Mouse (Mus musculus): ENCODE results near the gene Baiap2. TPM values are rescaled to one million over a fixed set of nuclear protein-coding genes. Genes with fewer than 3 reads are reported as not detected.

The Baiap2 gene
- polyA plus RNA-seq, 1 experiment from 2014 or later: 11.9 TPM

GRCm38 (mm10) chr11:119960671-119961070 is 18.1 kb downstream of the Baiap2 start:
- no peak overlapping the region for H3K27ac ChIP-seq (replicated peaks; ENCODE audit: low read depth, low read length)
- no peaks in the 10 kb centered on the region for H3K27me3 ChIP-seq (ENCODE audit: control insufficient read depth, insufficient read depth, low read length)
- no peak overlapping the region for H3K4me2 ChIP-seq (ENCODE audit: low read depth, low read length)
- ATAC-seq (replicated peaks; ENCODE audit: insufficient number of reproducible peaks, low FRiP score, low TSS enrichment, low read depth): no peak
- 85% methylated on average over 6 of the region's 6 CpGs for WGBS
- no peak overlapping the region for H3K9ac ChIP-seq (replicated peaks; ENCODE audit: low read length)
- H3K4me3 ChIP-seq (ENCODE audit: low read depth, low read length): no peak overlapping the region
- no peaks in the 10 kb centered on the region for H3K36me3 ChIP-seq (replicated peaks; ENCODE audit: control insufficient read depth, insufficient read depth, low read depth, low read length)
- H3K4me1 ChIP-seq (ENCODE audit: control insufficient read depth, insufficient read depth, low read length): no peaks in the 10 kb centered on the region
- DNase-seq (ENCODE audit: low spot score): no peak
- no peaks in the 10 kb centered on the region for H3K9me3 ChIP-seq (replicated peaks; ENCODE audit: control insufficient read depth, low read length)

- Histone ChIP-seq H3K4me1 (ENCODE audit: control insufficient read depth, insufficient read depth, low read length) (no peaks in the 10 kb centered on the region), H3K27me3 (ENCODE audit: control insufficient read depth, insufficient read depth, low read length) (no peaks in the 10 kb centered on the region), H3K4me3 (ENCODE audit: low read depth, low read length) (no peak overlapping the region), H3K27ac (replicated peaks; ENCODE audit: low read depth, low read length) (no peak overlapping the region), H3K9me3 (replicated peaks; ENCODE audit: control insufficient read depth, low read length) (no peaks in the 10 kb centered on the region), H3K36me3 (replicated peaks; ENCODE audit: control insufficient read depth, insufficient read depth, low read depth, low read length) (no peaks in the 10 kb centered on the region), H3K4me2 (ENCODE audit: low read depth, low read length) (no peak overlapping the region), H3K9ac (replicated peaks; ENCODE audit: low read length) (no peak overlapping the region)
- WGBS: 81% methylated on average over 3 of the region's 3 CpGs
- ATAC-seq (replicated peaks; ENCODE audit: insufficient number of reproducible peaks, low FRiP score, low TSS enrichment, low read depth) (no peak), DNase-seq (ENCODE audit: low spot score) (no peak)
These were observed 18.9 kb downstream of the Baiap2 start for GRCm38 (mm10) chr11:119961511-119961910.

- ATAC-seq (replicated peaks; ENCODE audit: insufficient number of reproducible peaks, low FRiP score, low TSS enrichment, low read depth) (no peak), DNase-seq (ENCODE audit: low spot score) (no peak)
- H3K36me3 ChIP-seq (replicated peaks; ENCODE audit: control insufficient read depth, insufficient read depth, low read depth, low read length): no peaks in the 10 kb centered on the region
- no peak overlapping the region for H3K4me2 ChIP-seq (ENCODE audit: low read depth, low read length)
- H3K9ac ChIP-seq (replicated peaks; ENCODE audit: low read length): no peak overlapping the region
- no peak overlapping the region for H3K27ac ChIP-seq (replicated peaks; ENCODE audit: low read depth, low read length)
- H3K4me1 ChIP-seq (ENCODE audit: control insufficient read depth, insufficient read depth, low read length): no peaks in the 10 kb centered on the region
- H3K4me3 ChIP-seq (ENCODE audit: low read depth, low read length): no peak overlapping the region
- H3K9me3 ChIP-seq (replicated peaks; ENCODE audit: control insufficient read depth, low read length): no peaks in the 10 kb centered on the region
- 17% methylated on average over 9 of the region's 9 CpGs for WGBS
- H3K27me3 ChIP-seq (ENCODE audit: control insufficient read depth, insufficient read depth, low read length): no peaks in the 10 kb centered on the region
These were observed 22.5 kb downstream of the Baiap2 start for GRCm38 (mm10) chr11:119965053-119965452.

GRCm38 (mm10) chr11:119966294-119966693 is 23.7 kb downstream of the Baiap2 start:
- Histone ChIP-seq H3K36me3 (replicated peaks; ENCODE audit: control insufficient read depth, insufficient read depth, low read depth, low read length) (no peaks in the 10 kb centered on the region), H3K4me1 (ENCODE audit: control insufficient read depth, insufficient read depth, low read length) (no peaks in the 10 kb centered on the region), H3K9me3 (replicated peaks; ENCODE audit: control insufficient read depth, low read length) (no peaks in the 10 kb centered on the region), H3K9ac (replicated peaks; ENCODE audit: low read length) (no peak overlapping the region), H3K4me3 (ENCODE audit: low read depth, low read length) (no peak overlapping the region), H3K27ac (replicated peaks; ENCODE audit: low read depth, low read length) (no peak overlapping the region), H3K4me2 (ENCODE audit: low read depth, low read length) (no peak overlapping the region), H3K27me3 (ENCODE audit: control insufficient read depth, insufficient read depth, low read length) (no peaks in the 10 kb centered on the region)
- ATAC-seq (replicated peaks; ENCODE audit: insufficient number of reproducible peaks, low FRiP score, low TSS enrichment, low read depth) (no peak), DNase-seq (ENCODE audit: low spot score) (peak; percentile 42)
- 88% methylated on average over 6 of the region's 6 CpGs for WGBS

- H3K27ac ChIP-seq (replicated peaks; ENCODE audit: low read depth, low read length): no peak overlapping the region
- no peak overlapping the region for H3K4me2 ChIP-seq (ENCODE audit: low read depth, low read length)
- no peaks in the 10 kb centered on the region for H3K4me1 ChIP-seq (ENCODE audit: control insufficient read depth, insufficient read depth, low read length)
- WGBS: 75% methylated on average over 8 of the region's 8 CpGs
- no peaks in the 10 kb centered on the region for H3K9me3 ChIP-seq (replicated peaks; ENCODE audit: control insufficient read depth, low read length)
- no peak overlapping the region for H3K4me3 ChIP-seq (ENCODE audit: low read depth, low read length)
- no peak overlapping the region for H3K9ac ChIP-seq (replicated peaks; ENCODE audit: low read length)
- ATAC-seq (replicated peaks; ENCODE audit: insufficient number of reproducible peaks, low FRiP score, low TSS enrichment, low read depth) (no peak), DNase-seq (ENCODE audit: low spot score) (no peak)
- no peaks in the 10 kb centered on the region for H3K36me3 ChIP-seq (replicated peaks; ENCODE audit: control insufficient read depth, insufficient read depth, low read depth, low read length)
- H3K27me3 ChIP-seq (ENCODE audit: control insufficient read depth, insufficient read depth, low read length): no peaks in the 10 kb centered on the region
These were observed 24.8 kb downstream of the Baiap2 start for GRCm38 (mm10) chr11:119967401-119967800.

- ATAC-seq (replicated peaks; ENCODE audit: insufficient number of reproducible peaks, low FRiP score, low TSS enrichment, low read depth): no peak
- H3K27ac ChIP-seq (replicated peaks; ENCODE audit: low read depth, low read length): no peak overlapping the region
These were observed 25.3 kb downstream of the Baiap2 start for GRCm38 (mm10) chr11:119967892-119968291.

GRCm38 (mm10) chr11:119970021-119970851 is 27.7 kb downstream of the Baiap2 start:
- Histone ChIP-seq H3K4me2 (ENCODE audit: low read depth, low read length) (no peak overlapping the region), H3K4me1 (ENCODE audit: control insufficient read depth, insufficient read depth, low read length) (no peaks in the 10 kb centered on the region), H3K4me3 (ENCODE audit: low read depth, low read length) (no peak overlapping the region), H3K27me3 (ENCODE audit: control insufficient read depth, insufficient read depth, low read length) (no peaks in the 10 kb centered on the region), H3K9me3 (replicated peaks; ENCODE audit: control insufficient read depth, low read length) (no peaks in the 10 kb centered on the region), H3K36me3 (replicated peaks; ENCODE audit: control insufficient read depth, insufficient read depth, low read depth, low read length) (no peaks in the 10 kb centered on the region), H3K9ac (replicated peaks; ENCODE audit: low read length) (no peak overlapping the region), H3K27ac (replicated peaks; ENCODE audit: low read depth, low read length) (no peak overlapping the region)
- ATAC-seq (replicated peaks; ENCODE audit: insufficient number of reproducible peaks, low FRiP score, low TSS enrichment, low read depth) (no peak), DNase-seq (ENCODE audit: low spot score) (no peak)
- WGBS: 76% methylated on average over 12 of the region's 12 CpGs

More at GRCm38 (mm10) chr11:119967892-119968291, 25.3 kb downstream of the Baiap2 start:
- Histone ChIP-seq H3K4me3 (ENCODE audit: low read depth, low read length) (no peak overlapping the region), H3K4me2 (ENCODE audit: low read depth, low read length) (no peak overlapping the region), H3K36me3 (replicated peaks; ENCODE audit: control insufficient read depth, insufficient read depth, low read depth, low read length) (no peaks in the 10 kb centered on the region), H3K4me1 (ENCODE audit: control insufficient read depth, insufficient read depth, low read length) (no peaks in the 10 kb centered on the region), H3K9ac (replicated peaks; ENCODE audit: low read length) (no peak overlapping the region), H3K9me3 (replicated peaks; ENCODE audit: control insufficient read depth, low read length) (no peaks in the 10 kb centered on the region), H3K27me3 (ENCODE audit: control insufficient read depth, insufficient read depth, low read length) (no peaks in the 10 kb centered on the region)
- DNase-seq (ENCODE audit: low spot score): no peak
- WGBS: 85% methylated on average over 2 of the region's 2 CpGs

- no peaks in the 10 kb centered on the region for H3K36me3 ChIP-seq (replicated peaks; ENCODE audit: control insufficient read depth, insufficient read depth, low read depth, low read length)
- H3K27ac ChIP-seq (replicated peaks; ENCODE audit: low read depth, low read length): no peak overlapping the region
- H3K4me2 ChIP-seq (ENCODE audit: low read depth, low read length): no peak overlapping the region
- no peaks in the 10 kb centered on the region for H3K9me3 ChIP-seq (replicated peaks; ENCODE audit: control insufficient read depth, low read length)
- no peak for DNase-seq (ENCODE audit: low spot score)
- WGBS: 84% methylated on average over 4 of the region's 4 CpGs
- H3K9ac ChIP-seq (replicated peaks; ENCODE audit: low read length): no peak overlapping the region
- no peaks in the 10 kb centered on the region for H3K27me3 ChIP-seq (ENCODE audit: control insufficient read depth, insufficient read depth, low read length)
- no peak for ATAC-seq (replicated peaks; ENCODE audit: insufficient number of reproducible peaks, low FRiP score, low TSS enrichment, low read depth)
- no peaks in the 10 kb centered on the region for H3K4me1 ChIP-seq (ENCODE audit: control insufficient read depth, insufficient read depth, low read length)
- H3K4me3 ChIP-seq (ENCODE audit: low read depth, low read length): no peak overlapping the region
These were observed 31.2 kb downstream of the Baiap2 start for GRCm38 (mm10) chr11:119973789-119974188.

Data from embryonic facial prominence, embryonic 11.5 days (tissue).